Mouse (Mus musculus) ZHBTc4 (cell line): ENCODE data around the gene March9.
"Not testable (repeated sequence)": the region's sequence is repeated elsewhere in the genome, so short reads cannot be mapped to it uniquely, and the experiment has no call there.

ENCODE experiments used
- DNase-seq: peaks from one replicate; pipeline ENCODE4 v3.0.0-alpha.2; 2011; ENCODE audit warnings: low read depth, low spot score

The March9 gene

GRCm38 (mm10) chr10:127079665-127080391, 19.8 kb upstream of the March9 start:
- peak; percentile 60 for DNase-seq

DNA sequence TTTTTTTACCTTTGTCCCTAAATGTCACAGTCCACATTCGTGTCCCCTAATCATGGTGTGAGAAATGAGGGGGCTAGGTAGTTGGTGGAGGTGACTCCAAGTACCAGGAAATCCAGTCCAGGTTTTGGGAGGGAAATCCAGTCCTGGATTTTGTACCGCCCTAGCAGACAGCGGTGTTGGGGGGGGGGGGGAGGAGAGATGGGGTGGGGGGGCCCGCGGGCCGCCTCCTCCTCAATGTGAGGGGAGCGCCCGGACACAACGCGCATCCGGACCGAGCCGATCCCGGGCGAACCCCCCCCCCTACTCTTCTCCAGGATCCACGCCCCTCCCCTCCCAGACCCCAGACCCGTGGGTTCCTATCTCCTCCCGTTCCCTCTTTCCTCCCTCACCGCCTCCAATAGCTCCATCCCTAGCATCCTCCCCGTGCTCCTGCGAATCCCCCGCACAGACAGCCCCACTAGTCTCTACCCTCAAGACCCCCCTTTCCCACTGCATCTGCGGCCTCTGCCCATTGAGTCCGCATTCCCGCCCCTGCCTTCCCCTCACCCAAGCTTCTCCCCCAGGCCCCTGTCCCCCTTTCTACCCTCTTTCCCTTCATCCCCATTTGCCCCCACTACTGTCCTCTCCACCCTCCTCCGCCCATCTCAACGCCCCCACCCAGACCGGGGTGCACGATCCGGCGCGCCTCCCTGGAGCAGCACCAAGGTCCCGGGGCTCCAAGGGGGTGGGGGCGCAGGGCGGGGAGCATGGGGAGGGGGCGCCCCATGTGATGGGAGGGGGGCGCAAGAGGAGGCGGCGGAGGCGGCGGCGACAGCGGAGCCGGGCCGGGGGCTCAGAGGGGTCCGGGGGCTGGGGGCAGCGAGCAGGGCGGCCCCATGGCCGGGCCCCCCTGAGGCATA, 18.9 kb upstream of the March9 start:
- no peak for DNase-seq

DNA sequence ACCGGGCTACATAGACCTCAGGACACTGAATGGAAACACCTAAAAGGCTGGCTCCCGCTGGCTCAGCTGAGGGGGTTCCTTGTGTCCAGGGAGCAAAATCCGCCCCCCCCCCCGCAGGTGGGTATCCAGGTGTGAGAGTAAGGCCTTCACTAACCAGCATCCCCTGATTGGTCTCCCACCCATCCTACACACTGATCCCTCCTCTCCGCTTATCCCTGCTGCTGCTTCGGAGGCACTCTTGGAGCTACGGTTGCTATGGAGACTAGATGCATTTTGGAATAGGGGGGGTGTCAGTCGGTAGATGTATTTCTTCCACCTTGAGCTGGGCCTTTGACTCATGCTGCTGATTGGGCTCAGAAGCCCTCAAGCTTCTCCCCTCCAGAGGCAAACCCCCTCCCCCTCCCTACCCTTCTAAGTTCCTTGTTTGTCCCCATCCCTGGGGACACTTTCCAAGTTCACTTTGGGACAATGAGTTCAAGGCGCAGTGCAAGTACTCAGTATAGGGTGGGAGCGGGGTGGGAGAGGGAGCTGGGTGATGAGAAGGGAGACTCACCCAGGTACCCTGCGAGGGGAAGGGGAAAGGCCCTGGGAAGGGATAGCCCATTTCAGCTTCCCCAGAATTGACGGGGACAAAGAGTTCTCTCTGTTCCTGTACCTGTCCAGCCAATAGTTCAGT, 18.2 kb upstream of the March9 start:
- peak; percentile 14 for DNase-seq

DNA sequence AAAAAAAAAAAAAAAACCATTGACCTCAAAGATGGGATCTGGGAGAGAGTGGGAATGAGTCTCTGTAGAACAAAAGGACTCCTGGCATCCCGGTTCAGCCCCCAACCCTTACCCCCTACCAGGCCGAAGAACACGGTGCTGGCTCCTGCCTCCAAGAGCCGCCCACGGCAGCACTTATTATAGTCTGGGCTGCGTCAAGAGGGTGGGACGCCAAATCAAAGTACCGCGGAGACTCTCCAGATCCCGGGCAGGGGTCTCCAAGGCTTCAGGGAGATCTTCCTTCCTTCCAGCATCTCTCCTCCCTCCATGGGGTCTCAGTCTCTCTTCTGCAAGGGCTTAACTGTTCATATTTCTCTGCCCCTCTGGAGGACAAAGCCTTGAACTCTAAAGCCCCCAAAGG, 17.5 kb upstream of the March9 start:
- DNase-seq = no peak

GRCm38 (mm10) chr10:127076082-127076481, 16.1 kb upstream of the March9 start:
- DNase-seq = no peak

GRCm38 (mm10) chr10:127075651-127076050, 15.7 kb upstream of the March9 start:
- no peak for DNase-seq

- no peak for DNase-seq
These were observed 15.1 kb upstream of the March9 start, which contains the start of gene Agap2 for GRCm38 (mm10) chr10:127075080-127075479. Agap2 (plus strand) TSS chr10:127075284.

GRCm38 (mm10) chr10:127073981-127074380, 14.0 kb upstream of the March9 start:
- no peak for DNase-seq

DNA sequence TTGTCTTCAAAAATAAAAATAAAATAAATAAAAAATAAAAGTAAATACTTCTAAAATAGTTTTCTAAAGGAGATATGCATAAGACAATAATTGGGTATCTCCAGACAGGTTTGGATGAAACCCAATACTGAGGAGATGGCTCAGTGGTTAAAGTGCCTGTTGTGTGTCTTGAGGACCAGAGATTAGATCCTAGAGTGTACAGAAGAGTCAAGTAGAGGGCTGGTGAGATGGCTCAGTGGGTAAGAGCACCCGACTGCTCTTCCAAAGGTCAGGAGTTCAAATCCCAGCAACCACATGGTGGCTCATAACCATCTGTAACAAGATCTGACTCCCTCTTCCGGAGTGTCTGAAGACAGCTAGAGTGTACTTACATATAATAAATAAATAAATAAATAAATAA, 13.0 kb upstream of the March9 start:
- not testable (repeated sequence) for DNase-seq

DNA sequence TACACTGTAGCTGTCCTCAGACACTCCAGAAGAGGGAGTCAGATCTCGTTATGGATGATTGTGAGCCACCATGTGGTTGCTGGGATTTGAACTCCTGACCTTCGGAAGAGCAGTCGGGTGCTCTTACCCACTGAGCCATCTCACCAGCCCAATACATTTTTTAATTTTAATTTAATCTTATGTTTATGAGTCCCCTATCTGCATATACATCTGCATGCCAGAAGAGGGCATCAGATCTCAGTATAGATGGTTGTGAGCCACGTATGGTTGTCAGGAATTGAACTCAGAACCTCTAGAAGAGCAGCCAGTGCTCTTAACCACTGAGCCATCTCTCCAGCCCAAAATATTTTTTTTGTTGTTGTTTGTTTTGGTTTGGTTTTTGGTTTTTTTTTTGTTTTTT, 12.3 kb upstream of the March9 start:
- not testable (repeated sequence) for DNase-seq

DNA sequence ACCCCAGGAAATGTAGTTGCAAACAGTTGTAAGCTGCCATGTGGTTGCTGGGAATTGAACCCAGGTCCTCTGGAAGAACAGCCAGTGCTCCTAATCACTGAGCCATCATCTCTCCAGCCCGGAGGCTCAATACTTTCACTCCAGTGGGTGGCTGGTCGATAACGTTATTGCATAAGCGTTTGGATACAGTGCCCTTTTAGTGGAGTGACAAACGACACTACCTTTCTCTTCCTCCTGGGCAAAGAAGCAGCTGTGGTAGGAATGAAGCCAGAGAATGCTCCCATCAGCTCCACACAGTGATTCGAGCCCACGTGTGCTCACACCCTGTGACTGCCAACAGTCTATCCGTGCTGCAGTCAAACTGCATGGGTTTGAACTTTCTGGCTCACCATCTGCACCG, 11.2 kb upstream of the March9 start:
- DNase-seq = no peak

DNA sequence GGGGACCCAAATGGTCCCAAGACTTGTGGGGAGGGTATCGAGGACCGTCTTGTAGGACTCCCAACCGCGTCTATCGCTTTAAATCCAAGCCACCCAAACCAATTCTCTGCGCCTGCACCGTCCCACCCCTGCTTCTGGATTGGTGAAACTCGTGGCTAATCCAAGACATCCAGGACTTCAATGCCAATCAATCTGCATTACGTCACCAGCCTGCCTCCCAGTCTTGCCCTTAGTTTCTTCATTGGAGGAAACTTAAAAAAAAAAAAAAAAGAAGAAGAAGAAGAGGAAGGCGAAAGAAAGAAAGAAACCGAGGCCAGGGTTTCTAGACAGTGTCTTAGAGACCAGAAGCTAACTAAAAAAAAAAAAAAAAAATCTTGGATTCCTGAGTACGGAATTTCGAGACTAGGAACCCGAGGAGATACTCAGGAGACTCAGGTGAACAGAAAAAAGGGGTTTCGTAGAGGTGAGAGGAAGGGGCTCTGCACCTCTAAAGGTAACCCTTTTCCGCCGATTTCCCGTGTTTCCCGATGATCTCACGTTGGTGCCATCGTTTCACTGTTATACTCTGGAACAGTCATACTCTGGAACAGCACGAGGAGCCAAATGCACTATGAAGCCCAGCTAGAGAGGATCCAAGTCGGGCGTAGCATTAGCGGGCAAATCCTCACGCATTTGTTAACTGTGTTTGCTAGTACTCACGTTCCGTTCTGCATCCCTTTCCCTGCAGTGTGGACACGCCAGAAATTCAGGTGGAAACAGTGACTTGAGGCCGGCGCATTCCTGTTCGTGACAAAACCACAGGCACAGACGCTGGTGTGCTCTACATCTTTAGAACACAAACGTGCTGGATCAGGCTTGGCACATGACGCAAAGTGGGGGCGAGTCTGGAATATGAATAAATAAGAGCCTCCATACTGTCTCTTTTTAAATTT, 10.5 kb upstream of the March9 start, which contains the start of gene Tspan31:
Tspan31 (minus strand) TSS at position 75 of the 932 bp plus-strand sequence.
- peak; percentile 93 for DNase-seq

DNA sequence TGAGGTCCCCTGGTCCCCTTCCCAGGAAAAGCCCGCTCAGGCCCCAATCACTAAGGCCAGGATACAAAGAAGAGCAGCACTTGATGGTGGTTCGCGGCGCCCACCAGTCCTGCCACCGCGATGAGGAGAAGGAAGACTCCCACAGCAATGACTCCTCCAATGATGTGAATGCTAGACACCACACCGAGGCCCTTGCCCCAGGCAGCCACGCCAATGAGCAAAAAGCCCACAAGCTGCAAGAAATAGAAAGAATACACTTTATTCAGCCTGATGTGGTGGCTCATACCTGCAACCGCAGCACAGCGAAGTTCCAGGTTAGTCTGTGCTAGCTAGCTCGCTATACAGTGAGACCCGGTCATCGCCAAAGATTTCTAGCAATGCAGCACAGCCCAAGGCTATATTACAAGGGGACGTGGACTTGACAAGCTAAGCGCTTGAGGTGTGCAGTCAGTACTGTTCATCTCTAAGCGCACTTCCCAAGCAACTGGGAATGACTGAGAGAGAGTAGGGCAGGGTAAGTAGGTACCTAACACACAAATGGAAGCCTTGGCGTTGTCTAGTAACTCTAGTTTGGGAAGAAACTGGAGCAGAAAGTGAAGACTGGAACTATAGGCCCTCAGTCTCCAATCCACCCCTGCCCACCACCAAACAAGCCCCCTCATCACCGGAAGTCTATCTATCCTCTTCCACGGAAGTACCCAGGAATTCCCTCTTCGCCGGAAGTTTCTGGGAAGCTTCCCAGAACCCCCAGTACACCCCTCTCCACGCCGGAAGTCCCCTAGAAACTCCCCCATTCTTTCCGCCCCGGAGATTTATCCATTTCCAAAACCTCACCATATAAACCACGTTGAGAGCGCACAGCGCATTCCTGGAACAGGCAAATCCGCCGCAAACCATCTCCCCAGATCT, 9.6 kb upstream of the March9 start:
- no peak for DNase-seq

GRCm38 (mm10) chr10:127068360-127069038, 8.5 kb upstream of the March9 start:
- no peak for DNase-seq

DNA sequence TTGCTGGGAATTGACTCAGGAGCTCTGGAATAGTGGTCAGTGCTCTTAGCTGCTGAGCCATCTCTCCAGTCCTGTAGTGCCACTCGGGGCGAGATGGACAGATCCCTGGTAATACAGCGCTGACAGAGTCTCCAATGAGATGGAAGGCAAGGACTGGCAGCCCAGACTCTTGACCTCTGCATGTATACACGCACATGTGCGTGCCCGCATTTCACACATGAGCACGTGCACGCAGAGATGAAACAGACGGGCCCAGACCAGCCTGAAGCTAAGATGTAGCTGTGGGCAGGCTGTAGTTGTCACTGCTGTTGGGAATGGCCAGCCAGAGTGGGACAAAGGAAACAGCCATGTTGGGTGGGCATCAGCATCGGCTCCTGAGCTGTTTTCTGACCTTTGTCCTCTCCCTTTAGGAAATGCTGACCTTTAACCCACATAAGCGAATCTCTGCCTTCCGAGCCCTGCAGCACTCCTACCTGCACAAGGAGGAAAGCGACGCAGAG, 6.6 kb upstream of the March9 start:
- DNase-seq = peak; percentile 19

DNA sequence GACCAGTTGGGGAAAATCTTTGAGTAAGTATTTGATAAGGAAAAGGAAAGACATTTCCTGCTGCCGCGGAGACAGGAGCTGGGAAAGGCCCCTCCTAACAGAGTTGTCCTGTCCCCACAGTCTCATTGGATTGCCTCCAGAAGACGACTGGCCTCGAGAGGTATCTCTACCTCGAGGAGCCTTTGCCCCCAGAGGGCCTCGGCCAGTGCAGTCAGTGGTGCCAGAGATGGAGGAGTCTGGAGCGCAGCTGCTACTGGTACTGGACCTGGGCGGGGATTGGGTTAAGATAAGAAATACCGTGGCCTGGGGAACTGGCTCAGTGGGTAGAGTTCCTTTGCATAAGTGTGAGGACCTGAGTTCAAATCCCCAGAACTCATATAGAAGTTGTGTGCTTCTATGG, 6.0 kb upstream of the March9 start:
- DNase-seq = no peak

- peak; percentile 65 for DNase-seq
These were observed 4.2 kb upstream of the March9 start for GRCm38 (mm10) chr10:127063913-127064870.
